Mouse (Mus musculus): ENCODE data around the gene Dnah8. TPM values are rescaled to one million over a fixed set of nuclear protein-coding genes. Genes with fewer than 3 reads are reported as not detected.
"Not testable (repeated sequence)": the region's sequence is repeated elsewhere in the genome, so short reads cannot be mapped to it uniquely, and the experiment has no call there.

Gene Dnah8
- polyA plus RNA-seq (2012; rRNA removed) = 9.8 and 12.3 TPM in 2 replicates

DNA sequence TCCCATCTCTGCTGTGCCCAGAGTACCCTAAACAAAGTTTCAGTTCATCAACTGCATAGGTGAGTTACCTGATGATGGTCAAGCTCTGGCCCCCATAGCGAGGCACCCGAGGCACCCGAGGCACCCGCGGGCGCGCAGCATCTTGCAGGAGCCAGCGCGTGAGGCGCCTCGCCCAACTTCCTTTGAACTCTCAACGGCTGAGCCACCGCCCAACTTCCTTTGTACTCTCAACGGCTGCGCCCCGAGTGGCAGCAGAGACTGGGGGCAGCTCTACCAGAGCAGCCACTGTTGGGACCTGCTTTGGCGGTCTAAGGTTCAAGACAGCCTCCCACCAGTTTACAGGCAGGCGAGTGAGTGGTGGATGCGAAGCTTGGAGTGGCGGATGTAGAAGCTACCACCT is at the start of gene Dnah8:
Dnah8 (plus strand) TSS at position 223 of the 400 bp plus-strand sequence.
- WGBS = no CpG with 5 or more reads among the region's 20 CpGs
- not testable (repeated sequence) for DNase-seq (ENCODE audit: low read depth, low spot score)

DNA sequence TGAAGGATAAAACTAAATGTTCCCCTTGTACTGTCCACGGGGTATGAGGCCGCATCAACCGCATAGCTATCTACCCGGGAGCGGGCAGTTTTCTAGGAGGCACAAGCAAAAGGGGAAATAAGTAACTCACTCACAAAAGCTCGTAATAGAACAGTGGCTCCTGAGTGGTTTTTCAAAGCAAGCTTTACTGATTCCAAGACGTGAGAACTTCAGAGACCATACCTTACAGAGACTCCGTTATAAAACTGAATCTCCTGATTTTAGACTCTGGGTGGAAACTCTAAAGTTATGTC is 49.4 kb upstream of the Dnah8 start:
- DNase-seq (ENCODE audit: low read depth, low spot score) = no peak
- WGBS = 54% methylated on average over 8 of the region's 8 CpGs

DNA sequence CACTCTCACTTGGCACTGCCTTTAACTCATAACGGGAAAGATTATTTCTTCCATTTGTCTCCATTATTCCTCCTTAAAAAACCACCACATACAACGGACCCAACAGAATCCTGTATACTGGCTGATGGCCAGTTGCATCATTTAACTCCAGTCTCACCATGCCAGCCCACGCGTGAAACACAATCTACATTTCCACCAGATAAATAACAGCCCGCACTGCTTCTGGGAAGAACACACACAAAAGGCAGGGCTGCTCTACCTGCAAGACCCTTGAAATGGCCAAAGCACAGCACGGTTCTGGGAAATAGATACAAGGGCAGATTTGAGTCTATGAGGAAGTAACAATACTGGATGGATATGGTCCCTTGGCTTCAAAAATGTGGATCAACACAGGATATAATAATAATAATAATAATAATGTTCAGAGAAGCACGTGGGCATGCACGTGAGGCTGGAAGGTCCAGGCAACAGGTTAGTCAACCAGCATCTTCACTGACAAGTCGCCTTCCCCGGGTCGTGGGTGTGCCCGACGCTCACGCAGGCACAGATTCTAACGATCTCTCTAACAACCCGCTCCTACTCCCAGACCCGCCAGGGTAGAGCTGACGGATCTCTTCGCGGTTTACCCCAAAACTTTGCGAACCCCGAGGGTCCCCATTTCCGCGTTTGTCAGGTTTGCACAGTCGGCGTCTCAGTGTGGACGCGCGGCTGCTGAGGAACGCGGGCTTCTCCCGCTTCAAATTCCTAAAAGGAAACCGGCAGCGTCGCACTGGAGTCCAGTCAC is 48.8 kb upstream of the Dnah8 start:
- 1% methylated on average over 35 of the region's 35 CpGs for WGBS
- DNase-seq (ENCODE audit: low read depth, low spot score) = no peak

- under 1% methylated on average over 79 of the region's 94 CpGs for whole genome bisulfite sequencing
- DNase-seq (ENCODE audit: low read depth, low spot score) = no peak
Observed at GRCm38 (mm10) chr17:30575941-30576773, 48.0 kb upstream of the Dnah8 start, which contains the start of gene Btbd9. Gene Btbd9 (minus strand): TSS chr17:30576488.

GRCm38 (mm10) chr17:30576946-30577345 is 47.2 kb upstream of the Dnah8 start:
- DNase-seq (ENCODE audit: low read depth, low spot score) = no peak
- 40% methylated on average over 12 of the region's 12 CpGs for WGBS

- DNase-seq (ENCODE audit: low read depth, low spot score) = no peak
- WGBS = 68% methylated on average over 1 of the region's 1 CpGs
Observed at GRCm38 (mm10) chr17:30580781-30581180, 43.4 kb upstream of the Dnah8 start.

DNA sequence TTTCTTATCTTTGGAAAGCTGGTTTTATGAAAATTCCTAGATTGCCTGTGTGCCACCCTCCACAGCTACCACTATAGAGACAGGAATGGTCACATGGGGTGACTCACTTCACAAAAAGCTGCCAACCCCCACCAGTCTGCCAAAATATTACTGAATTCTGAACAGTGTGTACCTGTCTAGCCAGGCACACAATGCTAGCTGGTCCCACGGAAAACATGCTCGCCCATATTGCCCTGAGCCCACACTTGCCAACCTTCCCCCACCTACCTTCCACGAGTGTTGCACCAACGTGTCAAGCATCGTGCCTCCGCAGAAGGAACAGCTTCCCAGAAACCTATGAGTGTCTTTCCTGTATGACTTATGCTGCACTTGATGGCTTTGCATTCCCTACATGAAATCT is 43.0 kb upstream of the Dnah8 start:
- WGBS = 88% methylated on average over 6 of the region's 6 CpGs
- DNase-seq (ENCODE audit: low read depth, low spot score) = no peak

- DNase-seq (ENCODE audit: low read depth, low spot score) = no peak
- WGBS = 87% methylated on average over 3 of the region's 3 CpGs
Observed at GRCm38 (mm10) chr17:30582313-30582712, 41.8 kb upstream of the Dnah8 start.

- DNase-seq (ENCODE audit: low read depth, low spot score) = no peak
- 77% methylated on average over 2 of the region's 2 CpGs for WGBS
Observed at GRCm38 (mm10) chr17:30583258-30584001, 40.7 kb upstream of the Dnah8 start.

- WGBS = 65% methylated on average over 17 of the region's 17 CpGs
- DNase-seq (ENCODE audit: low read depth, low spot score) = no peak
Observed at GRCm38 (mm10) chr17:30590417-30591198, 33.5 kb upstream of the Dnah8 start.

DNA sequence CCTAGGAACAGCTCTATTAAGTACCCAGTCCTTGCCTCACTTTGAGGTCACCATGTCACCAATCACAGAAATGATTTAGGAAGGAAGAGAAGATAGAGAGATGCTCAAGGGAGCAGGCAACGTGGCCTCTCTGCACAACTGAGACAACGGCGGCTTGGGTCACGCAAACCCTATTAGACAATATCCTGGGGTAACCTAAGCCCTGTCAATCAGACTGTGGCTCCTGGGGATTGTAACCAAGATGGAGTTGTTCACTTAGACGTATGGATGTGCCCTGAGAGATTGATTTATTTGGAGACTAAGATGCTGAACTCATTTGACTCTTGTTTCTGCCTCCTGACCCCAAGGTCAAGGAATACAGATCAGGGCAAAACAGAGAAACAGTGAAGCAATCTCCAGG is 29.7 kb upstream of the Dnah8 start:
- no peak for DNase-seq (ENCODE audit: low read depth, low spot score)
- 73% methylated on average over 5 of the region's 5 CpGs for WGBS

- WGBS = 52% methylated on average over 6 of the region's 6 CpGs
- no peak for DNase-seq (ENCODE audit: low read depth, low spot score)
Observed at GRCm38 (mm10) chr17:30594846-30595245, 29.3 kb upstream of the Dnah8 start.

DNA sequence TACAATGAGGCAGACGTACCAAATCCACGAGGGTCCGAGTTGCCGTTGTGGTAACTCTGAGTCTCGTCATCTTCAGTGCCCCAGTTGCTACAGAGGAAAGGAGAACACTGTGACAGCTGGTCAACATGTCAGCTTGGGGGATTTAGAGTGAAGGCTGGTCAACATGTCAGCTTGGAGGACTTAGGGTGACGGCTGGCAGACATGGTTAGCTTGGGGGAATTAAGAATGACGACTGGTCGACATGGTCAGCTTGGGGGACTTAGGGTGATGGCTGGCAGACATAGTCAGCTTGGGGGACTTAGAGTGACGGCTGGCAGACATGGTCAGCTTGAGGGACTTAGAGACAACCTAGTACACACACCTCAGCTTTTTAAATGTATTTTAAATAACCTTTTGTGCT is 26.4 kb upstream of the Dnah8 start:
- no peak for DNase-seq (ENCODE audit: low read depth, low spot score)

GRCm38 (mm10) chr17:30598300-30598699 is 25.9 kb upstream of the Dnah8 start:
- WGBS = 92% methylated on average over 5 of the region's 5 CpGs
- no peak for DNase-seq (ENCODE audit: low read depth, low spot score)

More for the DNA sequence above, 26.4 kb upstream of the Dnah8 start:
- WGBS = 96% methylated on average over 9 of the region's 9 CpGs

DNA sequence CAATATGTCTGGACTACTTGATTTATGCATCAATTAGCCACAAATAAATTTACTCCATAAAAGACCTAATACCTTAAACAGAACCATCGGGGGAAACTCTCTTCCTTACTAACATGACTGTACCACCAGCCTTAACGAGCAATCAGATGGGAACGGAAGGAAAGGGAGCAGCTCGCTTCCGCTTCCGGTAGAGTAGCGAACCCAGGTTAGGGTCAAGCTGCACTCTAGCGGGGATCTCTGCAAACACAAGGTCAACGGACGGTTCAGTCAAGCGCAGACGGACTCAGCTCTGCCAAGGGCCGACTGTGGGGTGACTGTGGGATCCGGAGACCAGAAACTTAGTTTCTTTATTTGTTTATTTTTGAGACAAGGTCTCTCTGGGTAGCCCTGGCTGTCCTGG is 22.0 kb upstream of the Dnah8 start:
- 88% methylated on average over 14 of the region's 14 CpGs for WGBS
- DNase-seq (ENCODE audit: low read depth, low spot score) = no peak

DNA sequence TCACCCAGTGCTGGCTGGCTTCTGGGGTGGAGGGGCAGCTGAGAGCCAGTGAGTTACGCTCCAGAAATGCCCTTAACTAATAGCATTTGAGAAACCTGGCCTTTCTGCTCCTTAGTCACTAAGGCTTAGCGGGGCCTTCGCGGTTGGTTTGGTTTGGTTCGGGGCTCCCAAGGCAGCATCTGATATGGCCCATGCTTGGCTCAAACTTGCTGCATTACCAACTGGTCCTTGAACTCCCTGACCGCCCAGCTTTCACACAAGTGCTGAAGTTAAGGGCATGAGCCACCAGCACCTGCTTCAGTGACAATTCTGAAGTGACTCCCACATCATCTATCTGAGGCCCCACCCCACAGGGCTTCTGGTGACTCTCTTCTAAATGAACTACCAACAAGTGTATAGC is 19.9 kb upstream of the Dnah8 start:
- DNase-seq (ENCODE audit: low read depth, low spot score) = no peak
- 94% methylated on average over 6 of the region's 6 CpGs for WGBS

DNA sequence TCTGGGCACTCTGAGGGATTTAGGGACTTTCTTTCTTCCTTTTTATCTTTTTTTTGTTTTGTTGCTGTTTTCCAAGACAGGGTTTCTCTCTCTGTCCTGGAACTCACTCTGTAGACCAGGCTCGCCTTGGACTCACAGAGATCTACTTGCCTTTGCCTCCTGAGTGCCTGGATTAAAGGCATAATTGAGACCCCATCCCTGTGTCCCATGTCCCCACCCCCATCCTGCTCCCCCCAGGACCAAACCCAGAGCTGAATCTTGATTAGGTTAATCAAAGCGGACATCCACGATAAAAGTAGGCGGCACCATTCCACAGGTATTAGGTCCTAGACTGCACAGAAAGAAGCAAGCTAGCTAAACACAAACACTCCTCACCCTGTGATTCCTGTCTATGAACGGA is 19.2 kb upstream of the Dnah8 start:
- no peak for DNase-seq (ENCODE audit: low read depth, low spot score)
- WGBS = 90% methylated on average over 5 of the region's 5 CpGs

DNA sequence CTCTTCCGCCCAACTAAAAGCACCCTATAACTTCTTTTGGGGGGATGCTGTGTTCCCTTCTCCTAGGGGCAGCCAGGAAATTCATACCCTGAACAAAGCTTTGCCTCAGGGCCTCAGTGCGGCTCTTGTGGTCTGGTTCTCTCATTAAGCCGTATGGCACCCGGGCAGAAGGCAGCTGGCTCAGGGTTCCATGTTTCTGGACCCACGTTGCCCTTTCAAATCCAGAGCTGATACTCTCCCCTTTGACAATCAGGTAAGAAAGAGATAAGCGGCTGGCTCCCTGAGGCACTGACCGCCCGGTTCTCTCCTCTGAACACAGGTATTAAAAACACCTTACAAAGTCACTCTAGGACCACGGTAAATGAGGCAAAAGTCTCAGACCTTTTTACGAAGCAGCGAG is 17.9 kb upstream of the Dnah8 start:
- no peak for DNase-seq (ENCODE audit: low read depth, low spot score)
- 94% methylated on average over 11 of the region's 11 CpGs for WGBS

DNA sequence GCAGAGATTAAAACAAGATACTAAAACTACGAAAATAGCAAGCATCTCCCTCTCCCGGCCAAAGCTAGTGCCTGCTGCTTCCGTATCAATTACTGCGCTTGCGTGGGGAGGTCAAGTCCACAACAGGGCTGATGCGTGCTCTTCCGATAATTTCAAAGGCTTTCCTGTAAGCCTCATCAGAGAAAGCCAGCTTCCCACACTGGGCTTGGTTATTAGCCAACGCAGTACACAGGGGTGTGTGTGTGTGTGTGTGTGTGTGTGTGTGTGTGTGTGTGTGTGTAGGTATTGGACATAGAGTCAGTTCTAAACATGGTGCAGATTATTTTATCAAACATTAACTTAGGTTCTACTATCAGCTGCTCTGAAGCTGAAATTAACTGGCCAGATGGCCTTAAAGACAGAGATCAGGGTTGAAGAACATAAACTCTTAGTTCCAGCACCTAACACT is 17.5 kb upstream of the Dnah8 start:
- WGBS = 84% methylated on average over 8 of the region's 8 CpGs
- DNase-seq (ENCODE audit: low read depth, low spot score) = no peak

Measured in large intestine, adult 2 months (tissue).